Mouse (Mus musculus) T-helper 17 cell (primary cell): ENCODE measurements around the gene Scfd2.

ENCODE experiments used
- in situ Hi-C, 2 experiments: fragments of 300-600 bp; cut with MboI, MseI; formaldehyde crosslinking; loops; 1 replicate in 1 of 2; 2 replicates in 1 of 2; pipeline ENCODE4 v1.15.1; 2025; ENCODE audit warnings: high pct_unique_total_duplicates in 2 of 2

Scfd2 gene

GRCm38 (mm10) chr5:74531630-74532280, at the start of gene Scfd2:
TSS of gene Scfd2 (minus strand) at chr5:74531759.
- in situ Hi-C loops: loop anchor here in 1 of 2 experiments (10.0 kb wide), 1 partner anchor 2003 kb away; no protein-coding TSS in a partner anchor

DNA sequence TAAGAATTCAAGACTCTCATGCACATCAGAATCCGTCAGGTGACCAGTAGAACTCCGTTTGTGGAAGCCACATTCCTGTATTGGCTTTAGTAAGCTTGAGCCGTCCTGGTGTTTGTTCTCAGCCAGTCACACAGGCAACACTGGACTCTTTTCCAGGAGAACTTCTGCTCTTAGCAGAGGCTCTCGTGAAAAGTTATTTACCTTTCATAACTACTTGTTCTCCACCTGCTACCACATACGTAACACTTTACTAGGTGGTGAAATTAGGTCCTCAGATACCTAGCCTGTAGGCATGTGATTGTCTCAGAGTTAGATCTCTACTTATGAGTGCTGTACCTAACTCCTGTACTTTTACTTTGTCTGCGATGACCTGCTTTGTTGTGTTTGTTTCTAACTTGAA, 40.2 kb upstream of the Scfd2 start:
- in situ Hi-C loops: no loop called here

DNA sequence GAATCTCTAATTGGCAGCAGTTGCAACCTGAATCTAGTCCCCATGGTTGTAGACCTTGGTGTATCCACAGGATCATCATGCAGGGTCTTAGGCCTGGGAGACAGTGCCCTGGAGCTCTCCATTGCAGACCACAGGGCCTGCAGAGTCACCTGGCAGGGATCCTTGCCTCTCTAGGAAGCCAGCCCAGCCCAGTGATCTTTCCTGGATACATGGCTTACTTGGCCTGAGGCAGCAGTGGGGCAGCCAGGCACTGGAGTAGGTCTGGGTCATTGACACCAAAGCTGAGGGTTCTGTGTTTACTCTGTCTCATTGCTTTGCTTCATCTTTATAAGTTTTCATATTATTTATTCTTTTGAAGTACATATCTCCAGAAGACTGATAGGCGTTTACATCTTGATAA, 29.6 kb upstream of the Scfd2 start:
- in situ Hi-C loops: loop anchor here in 1 of 2 experiments (10.0 kb wide), 2 partner anchors 1436 to 1994 kb away; no protein-coding TSS in a partner anchor

DNA sequence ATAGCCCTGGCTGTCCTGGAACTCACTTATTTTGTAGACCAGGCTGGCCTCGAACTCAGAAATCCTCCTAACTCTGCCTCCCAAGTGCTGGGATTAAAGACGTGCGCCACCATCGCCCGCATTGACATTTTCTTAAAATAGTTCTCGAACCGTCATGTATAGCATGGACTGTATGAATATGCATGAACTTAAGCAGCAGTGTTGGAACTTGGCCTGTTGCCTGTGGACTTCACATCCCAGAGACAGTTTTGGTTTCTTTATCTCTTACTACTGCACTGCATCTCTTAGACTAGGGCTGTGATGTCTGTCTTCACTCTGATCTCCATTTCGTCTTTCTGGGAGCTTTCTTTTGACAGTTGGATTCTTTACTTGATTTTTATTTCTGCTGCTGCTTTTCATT, 18.0 kb upstream of the Scfd2 start:
- in situ Hi-C loops: no loop called here

DNA sequence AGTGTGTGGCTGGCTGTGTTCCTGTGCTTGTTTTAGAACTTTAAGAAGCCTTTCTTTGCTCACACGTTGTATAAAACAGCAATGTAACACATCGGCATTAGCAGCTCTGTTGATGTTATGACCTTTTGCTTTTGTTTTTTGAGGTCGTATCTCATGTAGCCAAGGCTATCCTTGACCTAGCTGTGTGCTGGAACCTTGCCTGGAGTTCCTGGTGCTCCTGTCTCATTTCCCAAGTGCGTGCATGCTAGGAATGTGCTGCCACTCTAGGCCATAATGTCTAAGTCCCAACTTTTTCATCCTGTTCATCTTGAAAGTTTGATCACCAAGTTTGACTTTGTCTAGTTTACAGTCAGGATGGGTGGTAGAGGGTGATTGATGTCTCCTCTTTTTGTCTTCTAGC, 14.0 kb upstream of the Scfd2 start:
- in situ Hi-C loops: no loop called here

- in situ Hi-C loops: loop anchor here in 1 of 2 experiments (10.0 kb wide), 1 partner anchor 1998 kb away; no protein-coding TSS in a partner anchor
These were observed 4.8 kb upstream of the Scfd2 start for GRCm38 (mm10) chr5:74536180-74536947.

DNA sequence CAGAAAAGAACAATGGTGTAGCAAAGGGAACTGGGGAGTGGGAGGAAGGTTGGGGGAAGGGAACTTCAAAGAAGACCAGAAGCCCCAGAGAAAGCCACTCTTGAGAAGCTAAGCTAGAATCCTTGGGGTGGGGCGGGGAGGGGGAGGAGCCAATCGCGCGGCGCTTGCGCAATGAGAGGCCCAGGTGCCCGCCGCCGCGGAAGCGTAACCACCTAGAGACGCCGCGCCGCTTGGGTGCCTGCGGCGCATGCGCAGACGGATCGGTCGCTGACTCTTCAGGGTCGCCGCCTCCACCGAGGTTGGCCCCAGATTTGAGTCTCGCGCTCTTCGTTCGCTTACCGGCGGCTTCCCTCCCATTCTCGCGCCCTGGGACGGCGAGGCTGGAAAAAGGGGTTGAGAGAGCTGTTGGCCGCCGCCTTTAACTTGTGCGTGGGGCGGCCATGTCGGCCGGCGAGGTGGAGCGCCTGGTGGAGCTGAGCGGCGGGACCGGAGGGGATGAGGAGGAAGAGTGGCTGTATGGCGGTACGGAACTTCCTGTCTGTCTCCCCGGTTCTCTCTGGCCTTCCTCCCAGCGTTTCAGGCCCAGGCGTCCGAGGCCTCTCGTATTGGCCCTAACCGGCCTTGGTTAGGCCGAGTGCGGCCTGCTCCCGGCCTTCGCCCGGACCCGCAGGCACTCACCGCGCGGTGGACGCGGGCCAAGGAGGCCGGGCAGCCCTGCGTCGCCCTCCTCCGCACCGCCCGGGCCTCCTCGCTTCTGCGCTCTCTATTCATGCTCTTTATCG, 3.9 kb upstream of the Scfd2 start, which contains the start of gene Fip1l1:
Gene Fip1l1 (plus strand): TSS at position 210 of the 782 bp plus-strand sequence.
- in situ Hi-C loops: loop anchor here in 1 of 2 experiments (10.0 kb wide), 1 partner anchor 1999 kb away; no protein-coding TSS in a partner anchor

- in situ Hi-C loops: loop anchor here in 1 of 2 experiments (10.0 kb wide), 1 partner anchor 2004 kb away; no protein-coding TSS in a partner anchor
These were observed 774 bp downstream of the Scfd2 start for GRCm38 (mm10) chr5:74530785-74531184.

GRCm38 (mm10) chr5:74527025-74527424, 4.5 kb downstream of the Scfd2 start:
- in situ Hi-C loops: loop anchor here in 1 of 2 experiments (10.0 kb wide), 1 partner anchor 518 kb away; the partner anchor contains the start of gene Chic2

DNA sequence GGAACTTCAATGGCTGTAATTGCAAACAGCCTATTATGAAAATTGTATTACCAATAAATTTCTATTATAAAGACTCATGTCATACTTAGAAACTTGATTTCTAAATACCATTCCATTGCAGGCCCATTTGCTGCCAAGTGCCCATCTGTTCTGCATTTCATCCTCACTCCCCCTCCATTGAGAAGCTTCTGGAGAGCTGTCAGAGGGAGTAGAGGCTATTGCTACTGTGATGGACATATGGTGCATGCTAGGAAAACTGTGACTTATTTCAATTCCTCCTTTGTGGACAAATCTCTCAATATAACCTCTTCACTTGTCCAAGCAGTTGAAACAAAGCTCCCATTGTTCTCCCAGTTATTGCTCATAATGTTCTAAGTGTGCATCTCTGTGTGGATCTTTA, 19.9 kb downstream of the Scfd2 start:
- in situ Hi-C loops: no loop called here

DNA sequence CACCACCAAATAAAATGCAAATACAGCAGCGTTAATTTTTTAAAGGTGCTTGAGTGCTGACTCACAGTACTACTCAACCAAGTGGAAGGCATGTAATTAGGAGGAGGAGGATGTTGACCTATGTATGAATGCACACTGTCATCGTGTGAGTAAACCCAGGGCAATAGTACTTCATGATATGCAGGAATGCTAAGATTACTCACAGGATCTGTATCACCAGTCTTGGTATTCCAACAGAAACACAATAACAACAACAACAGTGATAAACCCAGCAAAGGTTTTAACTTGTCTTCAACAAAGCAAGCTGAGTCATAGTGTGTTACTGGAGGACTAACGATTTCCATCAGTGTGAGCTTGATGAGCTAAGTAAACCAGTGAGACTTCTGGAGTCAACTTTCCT, 38.9 kb downstream of the Scfd2 start:
- in situ Hi-C loops: no loop called here

DNA sequence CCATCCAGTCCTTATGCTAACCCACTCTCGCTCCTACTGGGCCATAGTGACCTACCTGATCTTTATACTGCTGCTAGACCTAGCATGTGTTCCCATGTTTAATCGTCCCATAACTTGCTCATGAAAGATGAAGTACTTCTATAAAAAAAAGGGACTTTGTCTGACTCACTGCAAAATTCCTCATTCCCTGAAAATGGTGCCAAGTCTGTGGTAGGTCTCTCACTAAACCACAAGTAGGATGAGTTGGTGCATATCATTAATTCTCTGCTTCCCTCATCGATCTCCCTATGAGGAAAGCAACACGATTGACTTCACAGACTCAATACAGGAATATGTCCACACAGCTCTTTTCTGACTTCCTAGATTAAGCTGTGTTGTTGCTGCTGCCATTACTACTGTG, 46.9 kb downstream of the Scfd2 start:
- in situ Hi-C loops: no loop called here

- in situ Hi-C loops: no loop called here
These were observed 48.9 kb downstream of the Scfd2 start for GRCm38 (mm10) chr5:74482633-74483032.

DNA sequence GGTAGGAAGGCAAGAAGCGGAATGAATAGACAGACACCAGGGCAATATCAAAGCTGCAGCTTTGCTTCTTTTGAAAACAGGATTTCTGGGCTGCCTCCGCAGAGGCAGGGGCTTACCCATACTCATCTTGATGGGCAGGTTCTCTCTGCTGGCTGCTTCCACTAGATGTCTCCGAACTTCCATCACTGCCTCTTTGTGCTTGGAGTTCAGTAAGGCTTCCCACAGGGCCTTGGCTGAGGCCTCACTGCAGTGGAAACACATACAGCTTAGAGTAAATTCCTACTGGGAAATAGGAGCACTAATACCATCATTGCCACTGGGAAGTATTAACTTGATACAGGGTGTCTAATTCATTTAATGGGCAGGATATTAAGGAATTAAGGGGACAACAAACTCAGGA, 49.5 kb downstream of the Scfd2 start:
- in situ Hi-C loops: no loop called here

DNA sequence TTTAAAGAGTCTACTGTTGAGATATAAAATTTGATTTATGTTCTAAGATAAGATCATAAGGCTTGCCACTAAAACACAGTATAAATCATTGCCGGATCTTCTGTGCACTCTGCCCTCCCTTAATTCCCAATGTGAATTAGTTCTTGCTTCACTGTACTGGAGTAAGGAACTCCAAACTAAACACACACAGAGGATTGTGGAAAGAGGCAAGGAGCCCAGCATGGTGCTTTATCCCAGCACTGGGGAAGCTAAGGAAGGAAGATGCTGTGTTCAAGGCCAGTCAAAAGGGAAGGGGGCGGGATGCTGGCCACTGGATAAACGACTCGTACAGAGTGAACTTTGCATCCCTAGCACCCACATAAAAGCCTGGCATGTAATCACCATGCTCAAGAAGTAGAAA, 51.1 kb downstream of the Scfd2 start:
- in situ Hi-C loops: no loop called here

DNA sequence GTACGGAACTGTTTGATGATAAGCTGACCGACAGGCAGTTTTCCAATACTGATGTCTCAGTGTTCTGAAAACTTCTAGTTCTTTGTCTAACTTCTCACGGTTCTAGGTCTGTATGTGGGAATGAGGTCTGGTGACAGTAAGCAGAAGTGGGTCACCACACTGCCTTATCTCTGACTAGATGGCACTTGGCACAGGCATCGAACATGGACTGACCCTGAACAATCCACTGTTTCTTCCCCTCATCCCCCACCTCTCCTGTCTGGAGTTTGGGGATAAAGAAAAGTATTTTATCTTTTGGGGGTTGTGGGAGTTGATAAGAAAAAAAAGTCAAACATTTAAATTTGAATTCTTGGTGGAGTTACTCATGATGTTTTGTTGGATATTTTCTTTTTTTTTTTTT, 51.6 kb downstream of the Scfd2 start:
- in situ Hi-C loops: no loop called here

DNA sequence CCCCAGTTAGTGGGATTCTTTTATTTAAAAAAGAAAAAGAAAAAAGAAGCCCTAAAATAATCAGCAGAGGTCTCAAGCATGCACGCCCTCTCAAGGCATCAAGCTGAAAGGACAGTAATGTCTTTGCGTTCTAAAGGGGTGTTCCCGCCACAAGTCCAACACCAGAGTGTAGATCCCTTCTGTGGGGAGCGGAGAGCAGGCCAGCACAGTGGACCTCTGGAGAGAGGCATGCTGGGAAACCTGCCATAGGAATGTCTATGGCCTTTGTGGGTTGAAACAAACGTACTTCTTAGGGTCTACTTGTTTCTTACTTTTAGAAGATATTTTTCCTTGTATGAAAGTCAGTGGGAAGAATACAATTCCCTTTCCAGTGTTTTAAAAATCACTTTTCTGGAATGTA, 52.4 kb downstream of the Scfd2 start:
- in situ Hi-C loops: no loop called here

DNA sequence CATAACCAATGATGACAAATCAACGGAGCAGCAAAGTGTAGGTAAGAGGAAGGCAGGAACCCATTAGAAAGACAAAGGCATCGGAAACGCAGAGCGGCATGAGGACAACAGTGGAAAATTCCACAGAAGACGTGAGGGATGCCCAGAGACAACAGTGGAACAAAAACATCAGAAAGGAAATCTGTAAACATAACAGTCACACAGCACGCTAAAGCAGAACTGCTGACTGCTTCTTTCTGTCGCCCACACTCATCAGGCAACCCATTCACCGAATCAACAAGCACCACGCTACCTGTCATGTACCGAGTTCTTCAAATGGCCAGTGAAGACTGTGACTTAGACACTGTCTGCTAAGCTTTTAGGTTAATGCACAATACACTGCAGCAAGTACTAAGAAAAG, 55.0 kb downstream of the Scfd2 start:
- in situ Hi-C loops: no loop called here

DNA sequence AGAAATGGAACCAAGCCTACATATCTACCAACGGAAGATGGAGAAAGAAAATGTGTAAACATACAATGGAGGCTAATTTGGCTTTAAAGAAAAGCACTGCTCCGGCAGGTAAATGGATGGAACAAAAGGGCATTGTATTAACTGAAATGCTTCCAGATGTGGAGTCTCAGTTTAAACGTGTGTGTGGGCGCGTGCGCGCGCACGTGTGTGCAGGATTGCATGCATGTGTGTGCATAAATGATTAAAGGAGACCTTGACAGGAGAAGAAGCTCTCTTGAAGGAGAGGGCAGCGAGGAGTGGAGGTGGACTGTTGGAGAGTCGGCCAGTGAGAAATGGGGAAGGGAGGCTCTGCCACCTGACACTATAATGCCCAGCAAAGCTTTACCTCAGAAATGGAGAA, 58.4 kb downstream of the Scfd2 start:
- in situ Hi-C loops: no loop called here

GRCm38 (mm10) chr5:74470819-74471218, 60.7 kb downstream of the Scfd2 start:
- in situ Hi-C loops: no loop called here

DNA sequence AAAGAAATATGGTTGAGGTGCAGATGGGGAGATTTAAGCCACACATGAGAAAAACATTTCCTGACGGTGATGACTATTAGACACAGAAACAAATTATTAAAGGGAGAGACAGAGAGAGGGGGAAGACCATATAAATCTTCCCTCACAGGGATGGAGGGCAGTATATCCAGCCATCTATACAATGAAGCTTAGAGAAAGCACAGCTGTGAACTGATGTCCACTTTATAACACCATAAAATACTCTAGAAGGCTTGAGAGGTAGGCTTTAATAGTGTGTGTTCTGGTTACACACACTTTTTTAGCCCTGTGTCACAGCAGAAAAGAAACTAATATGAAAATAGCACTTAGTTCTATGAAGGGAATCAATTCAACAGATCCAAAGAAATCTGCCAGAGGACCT, 61.9 kb downstream of the Scfd2 start:
- in situ Hi-C loops: no loop called here

- in situ Hi-C loops: no loop called here
These were observed 63.8 kb downstream of the Scfd2 start for GRCm38 (mm10) chr5:74467753-74468152.
